Mouse (Mus musculus) gastrocnemius, adult 2 months (tissue): Measurements from ENCODE around the gene Pyurf. TPM values are rescaled to one million over a fixed set of nuclear protein-coding genes. Genes with fewer than 3 reads are reported as not detected.

Source experiments
- DNase-seq: peaks from one replicate; pipeline ENCODE4 v3.0.0; 2022
- H3K27ac ChIP-seq: fragments of 200-600 bp; 2 replicates; pipeline ENCODE4 v1.8.1; 2022; ENCODE audit warnings: mild to moderate bottlenecking
- H3K4me3 ChIP-seq: fragments of 200-600 bp; 2 replicates; pipeline ENCODE4 v1.8.1; 2022; ENCODE audit warnings: mild to moderate bottlenecking, moderate library complexity
- CTCF ChIP-seq: fragments of 200-600 bp; IDR thresholded peaks from 2 replicates; pipeline ENCODE4 v1.8.1; 2022; ENCODE audit warnings: antibody characterized with exemption, mild to moderate bottlenecking, moderate library complexity
- intact Hi-C: fragments of 180-260 bp; cut with DNase I; formaldehyde crosslinking; loops from one replicate; pipeline ENCODE4 v1.15.1; 2025
- long read RNA-seq, 2 experiments: library from polyadenylated mRNA; stranded (forward); transcript quantifications; one replicate each; pipeline ENCODE4 v2.0.0; 2021
- total RNA-seq, 2 experiments: library from RNA; stranded (reverse); gene quantifications; 2 replicates each; pipeline ENCODE4 v1.2.3; 2021

Gene Pyurf
- total RNA-seq: 10 to 100 TPM; 10.3 to 15.1 TPM
- long read RNA-seq, experiment 1, transcript Pyurf-201 (2 exons, 3,573 nt): major isoform, 56 of 57 reads
- long read RNA-seq, experiment 1, partial matches to known transcripts: 0 of 57 reads
- long read RNA-seq, experiment 1, other reads (novel, unspliced or antisense): 1 of 57 reads
- long read RNA-seq, experiment 2, transcript Pyurf-201 (2 exons, 3,573 nt): major isoform, 79 of 79 reads
- long read RNA-seq, experiment 2, partial matches to known transcripts: 0 of 79 reads
- long read RNA-seq, experiment 2, other reads (novel, unspliced or antisense): 0 of 79 reads

- peak; percentile 19; the same call in 1 of the 2 replicates for TF ChIP-seq CTCF
- peak; percentile 92 for DNase-seq
- intact Hi-C loops: loop anchor here (10.0 kb wide), 1 partner anchor 157 kb away; the partner anchor contains the start of gene Ppm1k
- Histone ChIP-seq H3K27ac (peak within 1 kb of the TSS; percentile 98), H3K4me3 (peak within 1 kb of the TSS; percentile 81)
Observed at GRCm38 (mm10) chr6:57691467-57692261, at the start of gene Pyurf. Gene Pyurf, minus strand, starts transcription at chr6:57692078.

GRCm38 (mm10) chr6:57721347-57721746 lies 29.5 kb upstream of the Pyurf start:
- H3K4me3 ChIP-seq: no peak overlapping the region
- intact Hi-C loops: no loop called here
- no peak for TF ChIP-seq CTCF
- no peak overlapping the region for H3K27ac ChIP-seq
- no peak for DNase-seq

- DNase-seq: no peak
- no peak overlapping the region for H3K27ac ChIP-seq
- intact Hi-C loops: no loop called here
- H3K4me3 ChIP-seq: no peak overlapping the region
- peak; percentile 19; the same call in 1 of the 2 replicates for TF ChIP-seq CTCF
Observed at GRCm38 (mm10) chr6:57711726-57712125, 19.8 kb upstream of the Pyurf start.

GRCm38 (mm10) chr6:57706721-57707120 lies 14.8 kb upstream of the Pyurf start:
- DNase-seq: no peak
- Histone ChIP-seq H3K4me3 (peak overlapping the region; percentile 47), H3K27ac (peak overlapping the region; percentile 54)
- TF ChIP-seq CTCF: no peak
- intact Hi-C loops: loop anchor here (10.0 kb wide), 1 partner anchor 782 kb away; the partner anchor contains the start of genes Nt5c3 and Vmn1r4

- intact Hi-C loops: loop anchor here (5.0 to 10.0 kb wide), 2 partner anchors 779 to 906 kb away; partner anchors contain the start of genes Kbtbd2, Nt5c3 and Vmn1r4
- peak overlapping the region; percentile 100 for H3K27ac ChIP-seq
- no peak for DNase-seq
- peak overlapping the region; percentile 86 for H3K4me3 ChIP-seq
- no peak for TF ChIP-seq CTCF
Observed at GRCm38 (mm10) chr6:57703703-57704102, 11.8 kb upstream of the Pyurf start.

- Histone ChIP-seq H3K4me3 (peak overlapping the region; percentile 86), H3K27ac (peak overlapping the region; percentile 100)
- intact Hi-C loops: loop anchor here (5.0 to 10.0 kb wide), 2 partner anchors 778 to 906 kb away; partner anchors contain the start of genes Kbtbd2, Nt5c3 and Vmn1r4
- TF ChIP-seq CTCF: no peak
- DNase-seq: peak; percentile 98
Observed at GRCm38 (mm10) chr6:57702743-57703499, 11.0 kb upstream of the Pyurf start.

GRCm38 (mm10) chr6:57702376-57702742 lies 10.5 kb upstream of the Pyurf start, which contains the start of gene Lancl2:
Gene Lancl2, plus strand, starts transcription at chr6:57702540.
- no peak for TF ChIP-seq CTCF
- intact Hi-C loops: loop anchor here (5.0 to 10.0 kb wide), 2 partner anchors 778 to 905 kb away; partner anchors contain the start of genes Kbtbd2, Nt5c3 and Vmn1r4
- Histone ChIP-seq H3K27ac (peak within 1 kb of the TSS; percentile 100), H3K4me3 (peak within 1 kb of the TSS; percentile 86)
- peak; percentile 38 for DNase-seq

- Histone ChIP-seq H3K4me3 (no peak overlapping the region), H3K27ac (peak overlapping the region; percentile 100; the same call in 1 of the 2 replicates)
- intact Hi-C loops: loop anchor here (5.0 to 10.0 kb wide), 2 partner anchors 777 to 904 kb away; partner anchors contain the start of genes Kbtbd2, Nt5c3 and Vmn1r4
- no peak for DNase-seq
- TF ChIP-seq CTCF: no peak
Observed at GRCm38 (mm10) chr6:57701686-57702085, 9.8 kb upstream of the Pyurf start.

- Histone ChIP-seq H3K4me3 (no peak overlapping the region), H3K27ac (peak overlapping the region; percentile 59)
- TF ChIP-seq CTCF: no peak
- DNase-seq: no peak
- intact Hi-C loops: loop anchor here (10.0 kb wide), 1 partner anchor 158 kb away; the partner anchor contains the start of gene Ppm1k
Observed at GRCm38 (mm10) chr6:57693116-57693515, 1.2 kb upstream of the Pyurf start.

- no peak overlapping the region for H3K4me3 ChIP-seq
- DNase-seq: no peak
- intact Hi-C loops: no loop called here
Observed at GRCm38 (mm10) chr6:57684156-57684555, 7.7 kb downstream of the Pyurf start.

GRCm38 (mm10) chr6:57661295-57661694 lies 30.6 kb downstream of the Pyurf start:
- no peak for TF ChIP-seq CTCF
- no peak overlapping the region for H3K4me3 ChIP-seq
- no peak overlapping the region for H3K27ac ChIP-seq
- no peak for DNase-seq
- intact Hi-C loops: no loop called here

More at GRCm38 (mm10) chr6:57684156-57684555, 7.7 kb downstream of the Pyurf start:
- no peak for TF ChIP-seq CTCF
- no peak overlapping the region for H3K27ac ChIP-seq

- intact Hi-C loops: no loop called here
- H3K27ac ChIP-seq: no peak overlapping the region
- H3K4me3 ChIP-seq: no peak overlapping the region
- TF ChIP-seq CTCF: no peak
- no peak for DNase-seq
Observed at GRCm38 (mm10) chr6:57647256-57647655, 44.6 kb downstream of the Pyurf start.
